Mouse (Mus musculus) neural tube, embryonic 14.5 days (tissue): ENCODE data around the gene Ccer2. TPM values are rescaled to one million over a fixed set of nuclear protein-coding genes. Genes with fewer than 3 reads are reported as not detected.
A peak's percentile ranks its signal among the peaks of the same experiment; 100 is the strongest.

Experiments
- ATAC-seq: fragments of 200-750 bp; cut with Nextera tagmentation; 2 replicates; pipeline ENCODE4 v1.8.0; 2017; ENCODE audit warnings: low read depth, mild to moderate bottlenecking, moderate TSS enrichment, moderate library complexity
- H3K27ac ChIP-seq: fragments of 300-500 bp; sonication (generic); 2 replicates; pipeline ENCODE4 v1.5.1; 2014; ENCODE audit warnings: low read depth, mild to moderate bottlenecking, control low read depth, low read length, moderate library complexity, mixed read lengths
- H3K27me3 ChIP-seq: fragments of 300-500 bp; sonication (generic); 2 replicates; pipeline ENCODE4 v1.6.1; 2014; ENCODE audit warnings: low read length; ENCODE audit not compliant: control insufficient read depth, insufficient read depth
- H3K36me3 ChIP-seq: fragments of 300-500 bp; sonication (generic); 2 replicates; pipeline ENCODE4 v1.6.1; 2014; ENCODE audit warnings: low read length, mixed read lengths; ENCODE audit not compliant: control insufficient read depth, insufficient read depth
- H3K4me1 ChIP-seq: fragments of 300-500 bp; sonication (generic); 2 replicates; pipeline ENCODE4 v1.6.1; 2014; ENCODE audit warnings: low read length; ENCODE audit not compliant: control insufficient read depth, insufficient read depth
- H3K4me2 ChIP-seq: fragments of 300-500 bp; sonication (generic); 2 replicates; pipeline ENCODE4 v1.6.1; 2014; ENCODE audit warnings: mild to moderate bottlenecking, low read depth, low read length, control low read depth
- H3K4me3 ChIP-seq: fragments of 300-500 bp; sonication (generic); 2 replicates; pipeline ENCODE4 v1.5.1; 2014; ENCODE audit warnings: low read depth, low read length, control low read depth, mixed read lengths
- H3K9ac ChIP-seq: fragments of 300-500 bp; sonication (generic); replicated peaks from 2 replicates; pipeline ENCODE4 v1.6.1; 2014; ENCODE audit warnings: low read depth, mild to moderate bottlenecking, control low read depth, low read length, mixed read lengths
- H3K9me3 ChIP-seq: fragments of 300-500 bp; sonication (generic); 2 replicates; pipeline ENCODE4 v1.6.1; 2016; ENCODE audit warnings: low read length; ENCODE audit not compliant: control insufficient read depth
- WGBS: fragments of 180-500 bp; shearing (Covaris S2); extraction: QIAGEN DNeasy Blood & Tissue Kit; methylation state at CpG from one replicate; pipeline ENCODE4 v1.1.7; 2014; 5-methylcytosine and 5-hydroxymethylcytosine counted together
- polyA plus RNA-seq: library from polyadenylated mRNA; unstranded; fragments of >200 nt; fragmentation: Nextera tagmentation; extraction: Ambion mirVana; gene quantifications from 2 replicates; pipeline ENCODE4 v1.2.1, GENCODE M21; 2014

Gene Ccer2
- polyA plus RNA-seq, 1 experiment from 2014 or later: 0.79 TPM

DNA sequence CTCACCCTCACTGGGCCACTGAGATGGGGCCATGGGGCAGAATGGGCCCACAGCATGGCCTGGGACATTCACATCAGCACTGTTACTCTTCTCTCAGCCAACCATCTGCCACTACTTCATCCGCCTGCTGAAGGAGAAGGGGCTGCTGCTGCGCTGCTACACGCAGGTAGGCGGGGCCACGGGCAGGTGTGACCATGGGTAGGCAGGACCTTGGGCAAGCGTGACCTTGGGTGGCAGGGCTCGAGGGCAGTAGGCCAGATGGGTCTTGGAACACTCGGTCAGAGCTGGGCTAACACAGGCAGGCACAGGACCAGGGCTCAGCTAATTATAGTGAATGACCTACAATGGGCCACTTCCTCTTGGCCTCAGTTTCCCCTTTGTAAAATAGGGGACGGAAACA lies 22.9 kb downstream of the Ccer2 start:
- Histone ChIP-seq H3K27ac (no peak overlapping the region), H3K9me3 (no peaks in the 10 kb centered on the region), H3K9ac (no peak overlapping the region), H3K36me3 (no peaks in the 10 kb centered on the region; the same call in 1 of the 2 replicates), H3K4me3 (no peak overlapping the region), H3K4me2 (no peak overlapping the region), H3K4me1 (no peaks in the 10 kb centered on the region; the same call in 1 of the 2 replicates), H3K27me3 (no peaks in the 10 kb centered on the region)
- no peak for ATAC-seq
- 87% methylated on average over 9 of the region's 9 CpGs for WGBS

DNA sequence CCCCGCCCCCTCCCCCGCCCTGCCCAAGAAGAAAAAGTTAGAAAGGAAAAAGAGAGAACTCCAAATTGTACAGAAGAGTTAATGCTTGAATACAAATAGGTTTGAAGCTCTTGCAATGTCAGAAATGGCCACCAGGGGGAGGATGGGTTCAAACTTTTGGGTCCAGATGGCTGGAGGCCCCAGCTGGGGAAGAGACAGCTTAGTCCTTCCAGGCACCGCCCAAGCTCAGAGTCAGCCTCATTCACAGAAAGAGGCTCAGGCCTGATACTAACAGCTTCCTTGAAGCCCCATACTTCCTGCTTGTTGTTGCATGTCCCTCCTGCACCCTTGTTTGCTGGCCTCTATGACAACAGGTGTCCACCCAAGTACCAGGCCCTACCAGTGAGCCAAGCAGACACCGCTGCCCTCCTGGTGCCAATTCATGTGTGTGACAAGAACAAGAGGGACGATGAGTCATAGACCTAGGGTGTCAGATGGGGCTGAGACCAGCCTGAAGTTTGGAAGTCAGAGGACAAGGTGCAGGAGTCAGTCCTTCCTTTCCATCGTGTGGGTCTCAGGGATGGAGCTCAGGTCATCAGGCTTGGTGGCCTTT lies 24.2 kb downstream of the Ccer2 start:
- no peaks in the 10 kb centered on the region for H3K27me3 ChIP-seq
- no peak overlapping the region for H3K4me2 ChIP-seq
- 46% methylated on average over 6 of the region's 6 CpGs for WGBS
- H3K36me3 ChIP-seq: no peaks in the 10 kb centered on the region
- H3K27ac ChIP-seq: no peak overlapping the region
- no peaks in the 10 kb centered on the region for H3K9me3 ChIP-seq
- no peak overlapping the region for H3K4me3 ChIP-seq
- peak; percentile 50; the same call in 1 of the 2 replicates for ATAC-seq
- no peaks in the 10 kb centered on the region; the same call in 1 of the 2 replicates for H3K4me1 ChIP-seq
- H3K9ac ChIP-seq: no peak overlapping the region

DNA sequence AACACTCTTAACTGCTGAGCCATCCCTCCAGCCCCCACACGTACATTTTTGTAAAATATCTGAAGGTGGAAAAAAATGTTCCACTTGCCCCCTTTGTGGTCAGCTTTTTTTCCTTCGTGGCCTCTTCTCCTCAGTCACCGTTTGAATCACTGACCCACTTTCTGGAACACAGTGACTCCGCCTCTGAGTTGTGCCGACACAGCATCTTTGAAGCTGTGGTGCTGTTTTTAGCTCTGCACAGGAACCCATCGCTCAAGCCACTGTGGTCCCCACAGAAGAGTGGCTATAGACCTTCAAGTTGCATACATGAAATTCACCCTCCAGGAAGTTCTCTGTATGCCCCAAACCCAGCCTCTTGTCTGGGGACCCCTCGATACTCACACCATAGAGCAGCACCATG lies 24.9 kb downstream of the Ccer2 start:
- Histone ChIP-seq H3K36me3 (0 out of 2 replicates have a peak, but pooled peaks cover 4% of the 10 kb centered on the region), H3K9ac (no peak overlapping the region), H3K9me3 (no peaks in the 10 kb centered on the region), H3K27ac (no peak overlapping the region), H3K4me3 (no peak overlapping the region), H3K4me2 (no peak overlapping the region), H3K27me3 (no peaks in the 10 kb centered on the region), H3K4me1 (no peaks in the 10 kb centered on the region; the same call in 1 of the 2 replicates)
- 83% methylated on average over 7 of the region's 7 CpGs for WGBS
- ATAC-seq: no peak

DNA sequence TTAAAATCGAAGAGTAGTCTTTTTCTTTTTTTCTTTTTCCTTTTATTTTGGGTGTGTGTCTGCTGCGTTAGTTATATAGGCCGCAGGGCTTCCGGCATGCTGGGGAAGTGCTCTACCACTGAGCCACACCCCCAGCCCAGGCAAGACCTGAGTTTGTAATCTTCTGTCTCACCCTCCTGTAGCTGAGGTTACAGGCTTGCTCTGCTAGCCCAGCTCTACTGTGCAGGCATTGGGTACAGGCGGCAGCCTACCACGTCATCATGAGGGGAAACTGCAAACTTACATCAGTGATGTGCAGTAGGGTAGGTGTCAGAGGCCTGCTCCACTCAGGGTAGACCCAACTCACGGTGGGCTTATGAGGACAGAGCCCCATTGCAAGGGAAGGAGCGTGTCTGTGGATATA lies 25.3 kb downstream of the Ccer2 start:
- H3K9ac ChIP-seq: no peak overlapping the region
- H3K36me3 ChIP-seq: 0 out of 2 replicates have a peak, but pooled peaks cover 4% of the 10 kb centered on the region
- no peak overlapping the region for H3K4me2 ChIP-seq
- H3K4me3 ChIP-seq: no peak overlapping the region
- no peaks in the 10 kb centered on the region for H3K27me3 ChIP-seq
- H3K27ac ChIP-seq: no peak overlapping the region
- 93% methylated on average over 8 of the region's 8 CpGs for WGBS
- no peaks in the 10 kb centered on the region; the same call in 1 of the 2 replicates for H3K4me1 ChIP-seq
- ATAC-seq: no peak
- no peaks in the 10 kb centered on the region for H3K9me3 ChIP-seq

DNA sequence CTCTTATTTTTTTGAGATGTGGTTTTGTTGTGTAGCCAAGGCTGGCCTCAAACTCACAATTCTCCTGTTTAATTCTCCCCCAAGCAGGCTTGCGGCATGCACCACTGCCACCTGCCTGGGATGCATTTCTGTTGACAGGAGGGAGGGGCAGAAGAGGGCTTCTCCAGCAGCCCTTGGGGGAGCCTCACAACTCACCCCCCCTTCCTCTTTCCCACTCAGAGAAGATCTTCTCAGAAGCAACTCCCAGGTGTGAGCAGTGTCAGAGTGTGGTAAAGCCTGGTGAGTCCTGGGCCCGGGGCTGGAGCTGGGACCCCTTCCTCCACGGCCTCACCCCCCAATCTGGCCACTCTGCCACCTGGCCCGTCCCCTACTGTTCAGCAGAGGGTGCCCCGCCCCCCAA lies 29.2 kb downstream of the Ccer2 start:
- no peaks in the 10 kb centered on the region for H3K27me3 ChIP-seq
- no peak overlapping the region for H3K27ac ChIP-seq
- no peak for ATAC-seq
- H3K4me2 ChIP-seq: no peak overlapping the region
- H3K4me1 ChIP-seq: no peaks in the 10 kb centered on the region; the same call in 1 of the 2 replicates
- no peaks in the 10 kb centered on the region for H3K9me3 ChIP-seq
- H3K36me3 ChIP-seq: peaks cover 4% of the 10 kb centered on the region; the same call in 1 of the 2 replicates
- H3K4me3 ChIP-seq: no peak overlapping the region
- 81% methylated on average over 5 of the region's 5 CpGs for WGBS
- no peak overlapping the region for H3K9ac ChIP-seq

DNA sequence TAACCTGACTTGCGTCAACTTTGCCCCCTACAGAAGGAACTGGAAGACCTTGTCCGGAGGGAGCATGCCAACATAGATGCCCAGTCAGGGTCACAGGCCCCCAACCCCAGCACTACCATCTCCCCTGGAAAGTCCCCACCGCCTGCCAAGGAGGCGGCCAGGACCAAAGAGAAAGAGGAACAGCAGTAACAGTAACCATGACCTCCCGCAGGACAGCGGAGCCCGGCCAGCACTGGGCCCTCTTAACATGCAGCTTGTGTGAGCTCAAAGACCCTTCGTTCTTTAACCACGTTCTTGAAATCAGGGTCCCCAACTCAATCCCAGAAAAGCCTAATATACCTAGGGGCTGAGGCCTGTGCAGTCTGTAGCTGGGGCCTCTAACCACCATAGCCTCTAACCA lies 31.9 kb downstream of the Ccer2 start:
- H3K9ac ChIP-seq: no peak overlapping the region
- no peaks in the 10 kb centered on the region for H3K4me1 ChIP-seq
- H3K27ac ChIP-seq: no peak overlapping the region
- H3K4me2 ChIP-seq: no peak overlapping the region
- peaks cover 4% of the 10 kb centered on the region; the same call in 1 of the 2 replicates for H3K36me3 ChIP-seq
- ATAC-seq: no peak
- H3K27me3 ChIP-seq: no peaks in the 10 kb centered on the region
- WGBS: 90% methylated on average over 9 of the region's 9 CpGs
- no peak overlapping the region for H3K4me3 ChIP-seq
- H3K9me3 ChIP-seq: no peaks in the 10 kb centered on the region

DNA sequence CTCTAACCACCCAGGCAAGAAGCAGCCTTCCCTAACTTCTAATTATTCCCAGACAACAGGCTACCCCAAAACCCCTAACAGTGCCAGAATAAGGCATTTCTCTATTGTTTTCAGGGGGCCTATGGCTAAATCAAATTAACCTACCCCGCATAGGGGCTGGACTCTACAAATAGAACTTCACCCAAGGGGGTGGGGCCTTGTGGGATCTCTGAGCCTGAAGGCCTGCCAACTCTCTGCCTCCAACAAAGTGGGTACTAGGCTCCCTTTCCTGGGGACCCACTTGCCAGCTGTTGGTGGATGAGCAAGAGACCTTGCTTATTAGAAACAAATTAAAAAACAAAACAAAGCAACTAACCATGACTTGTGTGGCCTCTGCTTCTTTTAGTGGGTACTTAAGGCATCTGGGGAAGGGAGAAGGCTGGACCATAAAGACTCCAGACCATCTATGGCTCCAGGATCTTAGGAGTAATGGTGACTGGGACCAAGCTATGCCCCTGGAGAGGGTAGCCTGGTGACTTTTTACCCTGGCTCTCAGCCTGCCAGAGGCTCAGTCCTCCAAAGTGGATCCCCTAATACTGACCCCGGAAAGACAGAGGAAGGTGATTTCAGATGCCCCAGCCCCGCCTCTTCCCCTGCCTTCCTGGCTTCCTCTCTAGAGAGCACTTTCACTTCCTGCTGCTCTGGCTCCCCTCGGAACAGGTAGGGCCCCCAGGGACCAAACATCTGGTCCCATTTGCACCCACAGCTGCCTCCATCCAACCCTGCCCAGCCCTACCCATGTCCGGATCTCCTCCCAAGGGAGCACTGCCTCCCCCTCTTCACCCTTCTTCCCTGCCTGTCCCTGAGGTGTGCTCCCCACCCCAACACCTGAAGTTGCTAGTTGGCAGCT lies 32.6 kb downstream of the Ccer2 start, which contains the start of gene Rinl:
Gene Rinl (plus strand): TSS at position 663 of the 889 bp plus-strand sequence.
- 83% methylated on average over 5 of the region's 5 CpGs for WGBS
- H3K4me1 ChIP-seq: no peaks in the 10 kb centered on the region
- ATAC-seq: no peak
- H3K9me3 ChIP-seq: no peaks in the 10 kb centered on the region
- no peaks in the 10 kb centered on the region for H3K27me3 ChIP-seq
- no peak within 1 kb of the TSS for H3K4me3 ChIP-seq
- no peak within 1 kb of the TSS for H3K4me2 ChIP-seq
- H3K36me3 ChIP-seq: peaks cover 4% of the 10 kb centered on the region; the same call in 1 of the 2 replicates
- H3K9ac ChIP-seq: no peak within 1 kb of the TSS
- H3K27ac ChIP-seq: no peak within 1 kb of the TSS

DNA sequence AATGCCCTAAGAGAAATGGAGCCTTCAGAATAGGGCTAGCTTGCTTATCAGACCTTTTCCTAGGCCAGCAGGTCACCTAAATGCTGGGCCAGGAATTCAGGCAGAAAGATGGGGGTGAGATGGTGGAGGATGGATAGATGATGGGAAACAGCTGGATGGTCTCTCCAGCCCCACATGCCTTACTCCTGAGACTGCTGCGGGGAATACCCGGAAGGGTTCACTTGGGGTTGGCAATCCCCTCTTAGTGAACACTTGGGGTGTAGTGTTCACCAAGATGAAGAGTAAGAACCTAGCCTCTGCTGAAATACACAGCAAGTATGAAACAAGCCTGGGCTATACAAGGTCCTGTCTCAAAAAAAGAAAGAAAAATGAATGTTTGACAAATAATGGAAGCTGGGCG lies 33.3 kb downstream of the Ccer2 start:
- Histone ChIP-seq H3K36me3 (peaks cover 4% of the 10 kb centered on the region; the same call in 1 of the 2 replicates), H3K9me3 (no peaks in the 10 kb centered on the region), H3K27ac (no peak overlapping the region), H3K4me1 (no peaks in the 10 kb centered on the region), H3K27me3 (no peaks in the 10 kb centered on the region), H3K4me2 (no peak overlapping the region), H3K4me3 (no peak overlapping the region), H3K9ac (no peak overlapping the region)
- WGBS: 88% methylated on average over 3 of the region's 3 CpGs
- no peak for ATAC-seq
